Mouse (Mus musculus): ENCODE measurements at regions not wholly inside any gene's neighbourhood (a gene's known extent, or its start where the extent isn't known, plus 50 kb on each side); places are given as distances from the start of the nearest gene placed in this dataset.
"Not testable (repeated sequence)": the region's sequence is repeated elsewhere in the genome, so short reads cannot be mapped to it uniquely, and the experiment has no call there.

- DNase-seq, result no peak
These were observed 969.9 kb downstream of the Diaph3 start for GRCm38 (mm10) chr14:86171118-86171517.

GRCm38 (mm10) chr14:86159151-86159550 is 981.9 kb downstream of the Diaph3 start:
- DNase-seq, result no peak

- no peak for DNase-seq
These were observed 986.3 kb downstream of the Diaph3 start for GRCm38 (mm10) chr14:86154688-86155087.

- DNase-seq, result no peak
These were observed 989.8 kb downstream of the Diaph3 start for GRCm38 (mm10) chr14:86151276-86151675.

- no peak for DNase-seq
These were observed 990.6 kb downstream of the Diaph3 start for GRCm38 (mm10) chr14:86150329-86150866.

- no peak for DNase-seq
These were observed 1025.6 kb downstream of the Diaph3 start for GRCm38 (mm10) chr14:86115254-86116057.

- DNase-seq, result no peak
These were observed 1039.5 kb downstream of the Diaph3 start for GRCm38 (mm10) chr14:86101497-86101896.

GRCm38 (mm10) chr14:86070313-86071100 is 1070.5 kb downstream of the Diaph3 start:
- no peak for DNase-seq

GRCm38 (mm10) chr14:86069329-86069728 is 1071.7 kb downstream of the Diaph3 start:
- no peak for DNase-seq

- DNase-seq, result no peak
These were observed 1073.3 kb downstream of the Diaph3 start for GRCm38 (mm10) chr14:86067743-86068142.

GRCm38 (mm10) chr14:86063620-86063943 is 1077.5 kb downstream of the Diaph3 start:
- DNase-seq, result no peak

- DNase-seq, result no peak
These were observed 1078.0 kb downstream of the Diaph3 start for GRCm38 (mm10) chr14:86062885-86063619.

GRCm38 (mm10) chr14:86056991-86057390 is 1084.0 kb downstream of the Diaph3 start:
- DNase-seq, result no peak

GRCm38 (mm10) chr14:86054668-86055067 is 1086.4 kb downstream of the Diaph3 start:
- DNase-seq, result no peak

- no peak for DNase-seq
These were observed 1111.6 kb downstream of the Diaph3 start for GRCm38 (mm10) chr14:86029401-86029800.

GRCm38 (mm10) chr14:86017611-86018010 is 1123.4 kb downstream of the Diaph3 start:
- DNase-seq, result not testable (repeated sequence)

Measured in adrenal gland, adult 8-10 months (tissue).